Mouse (Mus musculus) ES-E14 (cell line): ENCODE results near the gene Xrra1.

Experiments
- MAFK ChIP-seq: IDR thresholded peaks from 2 replicates; pipeline ENCODE4 v1.6.1; 2014; ENCODE audit warnings: mild to moderate bottlenecking, low read depth, low read length, inconsistent platforms; ENCODE audit not compliant: insufficient read depth
- ZNF384 ChIP-seq: IDR thresholded peaks from 2 replicates; pipeline ENCODE4 v1.6.1; 2012; ENCODE audit warnings: low read depth, low read length, inconsistent platforms

DNA sequence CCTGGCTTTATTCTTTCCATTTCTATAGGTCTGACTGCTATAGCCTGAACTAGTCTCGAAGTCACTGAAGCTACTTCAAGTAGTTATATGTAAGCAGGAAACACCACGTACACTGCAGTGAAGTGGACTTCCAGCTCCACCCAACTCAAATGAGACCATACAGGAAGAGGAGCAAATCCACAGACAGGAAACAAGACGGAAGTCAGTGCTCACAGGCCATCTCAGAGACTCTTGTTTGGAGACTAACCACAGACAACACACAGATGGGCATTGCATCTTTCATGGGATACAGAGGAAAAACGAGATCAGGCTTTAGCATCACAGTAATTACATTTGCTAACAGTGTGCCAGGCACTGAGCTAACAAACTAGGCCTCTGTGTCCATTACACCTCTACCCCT lies 87.4 kb downstream of the Xrra1 start:
- TF ChIP-seq ZNF384 (no peak), MAFK (no peak)
